Mouse (Mus musculus): ENCODE results near the gene Rab11a. TPM values are rescaled to one million over a fixed set of nuclear protein-coding genes. Genes with fewer than 3 reads are reported as not detected.

The Rab11a gene
- polyA plus RNA-seq, 1 experiment: 60.1 TPM

- Histone ChIP-seq H3K4me3 (ENCODE audit: control insufficient read depth, insufficient read depth, low read length) (no peak overlapping the region), H3K36me3 (ENCODE audit: control insufficient read depth, insufficient read depth, low read length) (no peaks in the 10 kb centered on the region), H3K4me1 (replicated peaks; ENCODE audit: control insufficient read depth, insufficient read depth, low read length) (no peaks in the 10 kb centered on the region), H3K27ac (ENCODE audit: control insufficient read depth, insufficient read depth, low read length) (no peak overlapping the region), H3K27me3 (ENCODE audit: control insufficient read depth, insufficient read depth, low read length) (no peaks in the 10 kb centered on the region)
- no peak for DNase-seq
- TF ChIP-seq CTCF (IDR thresholded peaks at IDR 0.05; ENCODE audit: borderline replicate concordance, control insufficient read depth, extremely low read depth, insufficient read depth, low read length, poor library complexity) (no peak), POLR2A (IDR thresholded peaks at IDR 0.05; ENCODE audit: control insufficient read depth, extremely low read depth, insufficient read depth, low read length, poor library complexity) (no peak)
- 85% methylated on average over 14 of the region's 14 CpGs for WGBS
Measured at GRCm38 (mm10) chr9:64758052-64758451, 20.5 kb upstream of the Rab11a start.

DNA sequence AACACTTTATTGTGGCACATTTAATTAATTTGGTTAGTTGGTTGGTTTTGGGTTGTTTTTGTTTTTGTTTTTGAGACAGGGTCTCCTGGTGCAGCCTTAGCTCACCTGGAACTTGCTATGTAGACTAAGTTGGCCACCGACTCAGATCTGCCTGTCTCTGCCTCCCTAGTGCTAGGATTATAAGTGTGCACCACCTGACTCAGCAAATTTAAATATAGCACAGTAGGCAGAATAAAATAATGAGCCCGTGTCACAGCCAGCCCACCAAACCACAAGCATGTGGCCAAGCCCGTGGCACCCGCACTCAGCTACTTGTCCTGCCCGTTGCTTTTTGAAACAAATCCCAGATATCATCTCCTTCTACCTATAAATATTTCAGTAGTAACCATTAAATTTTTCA is 15.0 kb upstream of the Rab11a start:
- Histone ChIP-seq H3K27me3 (ENCODE audit: control insufficient read depth, insufficient read depth, low read length) (no peaks in the 10 kb centered on the region), H3K36me3 (ENCODE audit: control insufficient read depth, insufficient read depth, low read length) (no peaks in the 10 kb centered on the region)

GRCm38 (mm10) chr9:64749314-64749713 is 11.8 kb upstream of the Rab11a start:
- Histone ChIP-seq H3K4me1 (replicated peaks; ENCODE audit: control insufficient read depth, insufficient read depth, low read length) (no peaks in the 10 kb centered on the region), H3K27ac (ENCODE audit: control insufficient read depth, insufficient read depth, low read length) (no peak overlapping the region), H3K27me3 (ENCODE audit: control insufficient read depth, insufficient read depth, low read length) (no peaks in the 10 kb centered on the region), H3K4me3 (ENCODE audit: control insufficient read depth, insufficient read depth, low read length) (no peak overlapping the region), H3K36me3 (ENCODE audit: control insufficient read depth, insufficient read depth, low read length) (no peaks in the 10 kb centered on the region)
- TF ChIP-seq POLR2A (IDR thresholded peaks at IDR 0.05; ENCODE audit: control insufficient read depth, extremely low read depth, insufficient read depth, low read length, poor library complexity): no peak
- no peak for TF ChIP-seq CTCF (IDR thresholded peaks at IDR 0.05; ENCODE audit: borderline replicate concordance, control insufficient read depth, extremely low read depth, insufficient read depth, low read length, poor library complexity)
- DNase-seq: no peak
- WGBS: 46% methylated on average over 6 of the region's 6 CpGs

More for the DNA sequence above, 15.0 kb upstream of the Rab11a start:
- no peak for DNase-seq
- Histone ChIP-seq H3K4me3 (ENCODE audit: control insufficient read depth, insufficient read depth, low read length) (no peak overlapping the region), H3K4me1 (replicated peaks; ENCODE audit: control insufficient read depth, insufficient read depth, low read length) (no peaks in the 10 kb centered on the region), H3K27ac (ENCODE audit: control insufficient read depth, insufficient read depth, low read length) (no peak overlapping the region)
- TF ChIP-seq POLR2A (IDR thresholded peaks at IDR 0.05; ENCODE audit: control insufficient read depth, extremely low read depth, insufficient read depth, low read length, poor library complexity): no peak
- TF ChIP-seq CTCF (IDR thresholded peaks at IDR 0.05; ENCODE audit: borderline replicate concordance, control insufficient read depth, extremely low read depth, insufficient read depth, low read length, poor library complexity): no peak
- WGBS: 20% methylated on average over 5 of the region's 5 CpGs

DNA sequence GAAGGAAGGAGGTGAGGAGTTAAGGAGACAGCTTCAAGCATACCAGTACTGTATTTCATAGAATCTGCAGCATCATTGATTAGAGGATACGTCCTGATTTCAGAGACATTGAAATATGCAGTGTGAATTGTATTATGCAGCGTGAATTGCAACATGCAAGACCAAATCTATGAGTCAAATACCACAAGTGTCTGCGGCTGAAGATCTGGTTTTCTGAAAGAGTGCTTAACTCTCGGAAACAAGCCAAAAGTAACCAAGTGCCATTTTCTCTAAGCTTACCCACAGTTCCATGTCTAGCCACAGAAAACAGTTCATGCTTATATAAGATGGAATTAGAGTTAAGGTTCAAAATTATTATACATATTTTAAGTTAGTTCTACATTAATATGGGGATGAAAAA is 10.2 kb upstream of the Rab11a start:
- TF ChIP-seq POLR2A (IDR thresholded peaks at IDR 0.05; ENCODE audit: control insufficient read depth, extremely low read depth, insufficient read depth, low read length, poor library complexity) (no peak), CTCF (IDR thresholded peaks at IDR 0.05; ENCODE audit: borderline replicate concordance, control insufficient read depth, extremely low read depth, insufficient read depth, low read length, poor library complexity) (no peak)
- no peak for DNase-seq
- no peaks in the 10 kb centered on the region for H3K36me3 ChIP-seq (ENCODE audit: control insufficient read depth, insufficient read depth, low read length)
- H3K27me3 ChIP-seq (ENCODE audit: control insufficient read depth, insufficient read depth, low read length): no peaks in the 10 kb centered on the region
- WGBS: 93% methylated on average over 4 of the region's 4 CpGs
- no peak overlapping the region for H3K4me3 ChIP-seq (ENCODE audit: control insufficient read depth, insufficient read depth, low read length)
- H3K27ac ChIP-seq (ENCODE audit: control insufficient read depth, insufficient read depth, low read length): no peak overlapping the region
- H3K4me1 ChIP-seq (replicated peaks; ENCODE audit: control insufficient read depth, insufficient read depth, low read length): no peaks in the 10 kb centered on the region

DNA sequence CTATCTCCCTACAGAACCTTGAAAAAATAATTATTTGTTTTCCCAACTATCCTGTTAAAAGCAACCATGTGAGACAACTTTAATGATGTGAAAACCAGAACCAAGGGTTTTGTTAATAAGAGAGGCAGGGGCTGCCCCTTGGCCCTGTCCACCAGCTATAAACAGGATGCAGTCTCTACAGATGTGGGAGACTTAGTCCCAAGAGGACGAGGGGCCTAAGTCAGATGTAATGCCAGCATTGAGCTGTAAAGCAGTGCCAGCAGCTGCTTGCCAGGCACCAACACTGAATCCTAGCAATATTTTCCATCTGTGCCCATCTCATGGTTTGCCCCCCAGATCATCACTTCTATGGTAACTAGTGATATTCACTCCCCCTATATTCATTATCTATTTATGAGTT is 4.9 kb upstream of the Rab11a start:
- H3K27ac ChIP-seq (ENCODE audit: control insufficient read depth, insufficient read depth, low read length): no peak overlapping the region
- TF ChIP-seq POLR2A (IDR thresholded peaks at IDR 0.05; ENCODE audit: control insufficient read depth, extremely low read depth, insufficient read depth, low read length, poor library complexity) (no peak), CTCF (IDR thresholded peaks at IDR 0.05; ENCODE audit: borderline replicate concordance, control insufficient read depth, extremely low read depth, insufficient read depth, low read length, poor library complexity) (no peak)
- H3K4me1 ChIP-seq (replicated peaks; ENCODE audit: control insufficient read depth, insufficient read depth, low read length): no peaks in the 10 kb centered on the region
- no peaks in the 10 kb centered on the region for H3K36me3 ChIP-seq (ENCODE audit: control insufficient read depth, insufficient read depth, low read length)
- WGBS: 73% methylated on average over 1 of the region's 1 CpGs
- H3K27me3 ChIP-seq (ENCODE audit: control insufficient read depth, insufficient read depth, low read length): no peaks in the 10 kb centered on the region
- no peak for DNase-seq
- H3K4me3 ChIP-seq (ENCODE audit: control insufficient read depth, insufficient read depth, low read length): no peak overlapping the region

DNA sequence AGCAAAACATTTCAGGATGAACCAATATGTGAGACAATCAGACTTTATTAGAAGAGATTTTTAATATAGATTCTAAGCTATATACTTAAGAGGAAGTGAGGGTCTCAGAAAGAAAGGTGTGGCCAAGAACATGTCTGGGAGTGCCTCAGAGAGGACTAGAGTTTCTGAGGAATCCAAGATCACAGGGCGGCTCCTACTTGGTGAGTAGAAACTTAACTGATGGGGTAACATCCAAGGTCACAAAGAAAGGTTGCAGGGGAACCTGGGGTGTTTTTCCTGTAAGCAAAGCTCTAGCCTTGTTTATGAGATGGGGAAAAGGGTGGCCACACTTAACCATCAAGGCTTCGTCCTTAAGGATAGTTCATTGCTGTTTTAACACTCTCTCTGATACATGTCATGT is 1.4 kb upstream of the Rab11a start:
- 96% methylated on average over 2 of the region's 2 CpGs for WGBS
- Histone ChIP-seq H3K27me3 (ENCODE audit: control insufficient read depth, insufficient read depth, low read length) (no peaks in the 10 kb centered on the region), H3K27ac (ENCODE audit: control insufficient read depth, insufficient read depth, low read length) (no peak overlapping the region), H3K36me3 (ENCODE audit: control insufficient read depth, insufficient read depth, low read length) (no peaks in the 10 kb centered on the region), H3K4me3 (ENCODE audit: control insufficient read depth, insufficient read depth, low read length) (no peak overlapping the region), H3K4me1 (replicated peaks; ENCODE audit: control insufficient read depth, insufficient read depth, low read length) (peaks cover 3% of the 10 kb centered on the region)
- TF ChIP-seq POLR2A (IDR thresholded peaks at IDR 0.05; ENCODE audit: control insufficient read depth, extremely low read depth, insufficient read depth, low read length, poor library complexity) (no peak), CTCF (IDR thresholded peaks at IDR 0.05; ENCODE audit: borderline replicate concordance, control insufficient read depth, extremely low read depth, insufficient read depth, low read length, poor library complexity) (no peak)
- DNase-seq: no peak
